Mouse (Mus musculus) embryonic facial prominence, embryonic 10.5 days (tissue): ENCODE data around the gene Rnaseh1. TPM values are rescaled to one million over a fixed set of nuclear protein-coding genes. Genes with fewer than 3 reads are reported as not detected.

Experiments
- DNase-seq: peaks from one replicate; pipeline ENCODE4 v3.0.0-alpha.2; 2017; ENCODE audit warnings: low spot score
- H3K27ac ChIP-seq: fragments of 300-500 bp; sonication (generic); replicated peaks from 2 replicates; pipeline ENCODE4 v1.5.1; 2016; ENCODE audit warnings: mild to moderate bottlenecking
- H3K27me3 ChIP-seq: fragments of 300-500 bp; sonication (generic); replicated peaks from 2 replicates; pipeline ENCODE4 v1.6.1; 2016; ENCODE audit warnings: low read depth, mild to moderate bottlenecking; ENCODE audit not compliant: poor library complexity, severe bottlenecking
- H3K36me3 ChIP-seq: fragments of 300-500 bp; sonication (generic); replicated peaks from 2 replicates; pipeline ENCODE4 v1.6.1; 2016; ENCODE audit warnings: mild to moderate bottlenecking, moderate library complexity
- H3K4me1 ChIP-seq: fragments of 300-500 bp; sonication (generic); 2 replicates; pipeline ENCODE4 v1.6.1; 2016
- H3K4me3 ChIP-seq: fragments of 300-500 bp; sonication (generic); 2 replicates; pipeline ENCODE4 v1.5.1; 2016; ENCODE audit warnings: mild to moderate bottlenecking, moderate library complexity
- H3K9me3 ChIP-seq: fragments of 300-500 bp; sonication (generic); 2 replicates; pipeline ENCODE4 v1.6.1; 2016; ENCODE audit warnings: mild to moderate bottlenecking
- WGBS: fragments of 180-500 bp; shearing (Covaris S2); methylation state at CpG from one replicate; pipeline ENCODE4 v1.1.7; 2016; 5-methylcytosine and 5-hydroxymethylcytosine counted together
- microRNA-seq: library from miRNA; unstranded; fragments of <30 nt; microRNA quantifications from one replicate; pipeline ENCODE4, GENCODE M21; 2017
- polyA plus RNA-seq: library from polyadenylated mRNA; unstranded; fragments of >200 nt; fragmentation: Nextera tagmentation; extraction: Ambion mirVana; gene quantifications from 2 replicates; pipeline ENCODE4 v1.2.1, GENCODE M21; 2016

Rnaseh1 gene
- polyA plus RNA-seq, 1 experiment from 2014 or later, result 35.1 TPM

DNA sequence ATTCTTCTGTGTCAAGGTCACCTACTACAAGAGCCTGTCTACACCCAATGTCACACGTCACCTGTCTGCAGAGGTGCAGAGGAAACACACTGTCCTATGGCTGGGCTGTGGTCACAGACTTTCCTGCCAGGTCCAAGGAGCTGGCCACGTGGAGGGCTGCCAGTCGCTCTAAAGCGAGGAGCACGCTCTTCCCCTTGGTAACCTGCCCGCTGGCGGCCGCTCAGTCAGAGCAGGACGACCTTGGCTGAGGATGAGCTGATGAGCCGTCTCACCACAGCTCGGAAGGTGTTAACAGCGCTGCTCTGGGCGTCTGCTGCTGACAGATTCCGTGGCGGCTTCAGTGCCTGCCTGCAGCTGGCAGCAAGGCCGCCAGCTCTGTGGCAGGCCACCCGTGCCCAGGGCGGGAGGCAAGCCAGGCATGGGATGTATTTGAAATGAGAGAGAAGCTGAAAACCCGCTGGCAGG is 51.2 kb downstream of the Rnaseh1 start:
- Histone ChIP-seq H3K4me1 (peaks cover 35% of the 10 kb centered on the region), H3K27ac (peak overlapping the region; percentile 31; the same call in 1 of the 2 replicates), H3K4me3 (no peak overlapping the region), H3K27me3 (peaks cover 10% of the 10 kb centered on the region; the same call in 1 of the 2 replicates), H3K9me3 (no peaks in the 10 kb centered on the region), H3K36me3 (peaks cover 14% of the 10 kb centered on the region)
- DNase-seq, result no peak
- WGBS, result 87% methylated on average over 19 of the region's 19 CpGs

DNA sequence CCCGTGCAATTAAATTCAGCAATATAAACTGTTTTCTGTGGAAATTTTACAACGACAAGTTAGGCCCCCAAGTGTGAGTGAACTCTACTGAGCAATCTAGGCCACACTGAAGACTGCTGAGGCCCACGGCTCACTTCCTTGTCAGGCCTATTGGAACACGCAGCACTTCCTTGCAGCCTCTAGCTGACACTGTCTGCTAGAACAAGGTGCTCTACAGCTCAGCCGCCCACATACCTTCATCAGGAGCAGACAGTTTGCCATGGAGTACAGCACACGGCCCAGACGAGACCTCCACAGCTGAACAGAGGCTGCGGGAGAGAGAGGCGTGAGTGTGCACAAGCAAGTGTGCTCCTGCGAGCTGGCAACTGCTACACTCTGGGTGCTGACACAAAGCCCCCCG is 51.9 kb downstream of the Rnaseh1 start:
- Histone ChIP-seq H3K9me3 (no peaks in the 10 kb centered on the region), H3K4me1 (peaks cover 39% of the 10 kb centered on the region), H3K4me3 (no peak overlapping the region), H3K36me3 (peaks cover 7% of the 10 kb centered on the region), H3K27me3 (peaks cover 15% of the 10 kb centered on the region; the same call in 1 of the 2 replicates), H3K27ac (no peak overlapping the region)
- 89% methylated on average over 11 of the region's 11 CpGs for WGBS
- no peak for DNase-seq

DNA sequence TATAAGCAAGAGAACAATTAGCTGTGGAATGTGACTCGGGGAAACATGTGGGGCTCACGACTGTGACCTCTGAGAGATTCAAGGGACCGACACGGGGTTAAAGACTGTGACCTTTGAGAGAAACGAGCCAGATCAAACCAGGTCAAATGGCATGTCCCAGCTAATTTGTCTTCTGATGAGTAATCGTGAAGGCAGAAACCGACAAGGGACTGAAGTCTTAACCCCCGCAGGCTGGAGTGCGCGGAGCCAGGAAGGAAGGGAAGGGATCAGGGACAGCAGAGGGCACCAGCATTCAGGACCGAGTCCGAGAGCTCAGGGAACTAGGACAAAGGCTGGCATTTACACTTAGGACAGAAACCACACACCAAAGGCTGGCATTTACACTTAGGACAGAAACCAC is 55.0 kb downstream of the Rnaseh1 start:
- no peaks in the 10 kb centered on the region for H3K9me3 ChIP-seq
- H3K27me3 ChIP-seq, result peaks cover 24% of the 10 kb centered on the region
- 4% methylated on average over 12 of the region's 12 CpGs for WGBS
- peaks cover 10% of the 10 kb centered on the region for H3K36me3 ChIP-seq
- H3K4me3 ChIP-seq, result no peak overlapping the region
- peak overlapping the region; percentile 49; the same call in 1 of the 2 replicates for H3K27ac ChIP-seq
- peak; percentile 53 for DNase-seq
- peaks cover 29% of the 10 kb centered on the region for H3K4me1 ChIP-seq

DNA sequence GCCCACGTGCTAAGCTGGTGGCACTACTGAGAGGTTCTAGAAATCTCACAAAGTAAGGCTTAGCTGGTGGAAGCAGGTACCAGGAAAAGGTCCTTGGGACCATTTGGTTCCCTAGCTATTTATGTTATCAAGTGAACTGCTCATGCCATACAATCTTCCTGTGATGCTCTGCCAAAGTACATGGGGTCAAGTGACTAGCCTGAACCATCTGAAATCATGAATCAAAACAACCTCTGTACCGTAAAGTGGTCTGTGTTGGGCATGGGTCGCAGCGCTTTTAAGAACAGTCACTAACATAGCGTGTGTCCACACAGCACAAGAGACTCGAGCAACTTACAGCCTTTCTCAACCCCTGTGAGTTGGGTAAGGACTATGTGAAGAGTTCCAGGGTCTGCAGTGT is 55.8 kb downstream of the Rnaseh1 start:
- H3K27me3 ChIP-seq, result peaks cover 24% of the 10 kb centered on the region
- WGBS, result 84% methylated on average over 6 of the region's 6 CpGs
- DNase-seq, result no peak

DNA sequence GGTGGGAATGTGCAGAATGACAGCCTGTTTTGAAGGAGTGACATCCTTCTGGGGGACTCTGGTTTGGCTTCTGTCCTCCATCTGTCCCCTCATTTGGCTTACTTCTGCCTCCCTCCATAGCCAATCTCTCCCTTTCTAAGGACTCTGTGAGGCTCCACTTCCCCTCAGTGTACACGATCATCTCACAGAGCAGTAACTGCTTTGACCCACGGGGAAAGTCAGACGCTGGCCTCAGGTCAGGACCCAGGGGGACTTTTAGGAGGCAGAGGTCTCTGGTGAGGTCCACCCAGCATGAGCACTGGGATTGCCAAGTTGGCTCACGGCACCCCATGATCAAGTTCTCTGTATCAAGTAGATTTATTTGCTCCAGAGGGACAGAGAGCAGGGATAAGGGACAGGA is 58.8 kb downstream of the Rnaseh1 start:
- no peaks in the 10 kb centered on the region for H3K9me3 ChIP-seq
- H3K4me3 ChIP-seq, result no peak overlapping the region
- H3K27me3 ChIP-seq, result peaks cover 18% of the 10 kb centered on the region
- peaks cover 44% of the 10 kb centered on the region for H3K36me3 ChIP-seq
- no peak for DNase-seq
- peaks cover 22% of the 10 kb centered on the region for H3K4me1 ChIP-seq
- H3K27ac ChIP-seq, result no peak overlapping the region
- 85% methylated on average over 4 of the region's 4 CpGs for WGBS

More for the DNA sequence above, 55.8 kb downstream of the Rnaseh1 start:
- no peaks in the 10 kb centered on the region for H3K9me3 ChIP-seq
- H3K4me3 ChIP-seq, result no peak overlapping the region
- peaks cover 25% of the 10 kb centered on the region for H3K4me1 ChIP-seq
- H3K36me3 ChIP-seq, result peaks cover 18% of the 10 kb centered on the region
- H3K27ac ChIP-seq, result peak overlapping the region; percentile 49; the same call in 1 of the 2 replicates

Small RNA genes within 50 kb of the gene (microRNA-seq; reads per million reads assigned to microRNA genes)
- not detected for gene Mir6937

Other genes starting within 250 kb of the Rnaseh1 start
- gene Dcdc2c, start 97.2 kb upstream of the Rnaseh1 start, polyA plus RNA-seq, result 0.14 and 0.24 TPM in 2 replicates
- gene Allc, start 67.1 kb upstream of the Rnaseh1 start, polyA plus RNA-seq, result not detected in 2 replicates
- 0.10 and 0.31 TPM in 2 replicates for gene Colec11, start 26.2 kb upstream of the Rnaseh1 start, polyA plus RNA-seq
- 685 and 712 TPM in 2 replicates for gene Rps7, start 13.6 kb upstream of the Rnaseh1 start, polyA plus RNA-seq
- 56.9 and 62.2 TPM in 2 replicates for gene Adi1, start 25.6 kb downstream of the Rnaseh1 start, polyA plus RNA-seq
- 35.6 and 35.7 TPM in 2 replicates for gene Trappc12, start 100.9 kb downstream of the Rnaseh1 start, polyA plus RNA-seq
- 43.4 and 44.5 TPM in 2 replicates for gene Eipr1, start 102.2 kb downstream of the Rnaseh1 start, polyA plus RNA-seq